Mouse (Mus musculus) embryo, embryonic 10 days (tissue): ENCODE measurements at regions not wholly inside any gene's neighbourhood (a gene's known extent, or its start where the extent isn't known, plus 50 kb on each side); places are given as distances from the start of the nearest gene placed in this dataset.
"Not testable (repeated sequence)": the region's sequence is repeated elsewhere in the genome, so short reads cannot be mapped to it uniquely, and the experiment has no call there.

Source experiments
- DNase-seq: peaks from one replicate; pipeline ENCODE4 v3.0.0-alpha.2; 2015; ENCODE audit warnings: low spot score

DNA sequence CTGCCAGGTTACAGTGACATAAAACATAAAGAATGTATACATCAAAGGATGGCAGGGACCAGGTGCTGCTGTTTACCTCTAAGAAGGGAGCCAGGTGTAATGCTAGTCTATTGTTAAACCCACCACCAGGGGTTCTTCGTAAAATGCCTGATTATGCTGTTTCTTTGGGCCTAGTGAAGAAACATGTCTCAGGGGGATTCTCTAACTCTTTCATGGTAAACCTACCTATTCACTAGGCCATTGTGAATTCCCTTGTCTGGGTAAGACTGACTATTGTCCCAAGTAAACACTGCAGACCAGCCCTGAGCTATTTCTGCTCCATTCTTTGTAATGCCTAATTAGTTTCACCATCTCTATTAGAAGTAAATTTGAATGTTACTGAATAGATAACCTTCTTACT lies 194.3 kb upstream of the Tmem47 start:
- not testable (repeated sequence) for DNase-seq

DNA sequence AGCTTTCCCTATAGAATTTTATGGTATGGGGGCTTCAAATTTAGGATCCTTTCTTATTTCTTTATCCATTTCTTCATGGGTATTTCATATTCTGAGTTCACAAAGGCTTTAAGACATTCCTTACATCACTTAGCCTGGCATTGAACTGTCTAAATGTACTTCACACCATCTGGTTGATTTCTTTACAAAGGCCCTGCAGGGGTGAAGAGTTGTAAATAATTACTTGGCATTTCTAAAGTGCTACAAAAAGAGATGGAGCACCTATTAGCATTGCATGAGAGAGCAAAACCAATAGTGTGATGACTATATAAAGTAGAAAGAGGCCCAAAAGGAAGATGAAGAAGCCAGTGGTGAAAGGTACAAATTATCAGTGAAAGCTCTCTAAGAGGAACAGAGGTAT lies 169.0 kb upstream of the Tmem47 start:
- peak; percentile 20 for DNase-seq

DNA sequence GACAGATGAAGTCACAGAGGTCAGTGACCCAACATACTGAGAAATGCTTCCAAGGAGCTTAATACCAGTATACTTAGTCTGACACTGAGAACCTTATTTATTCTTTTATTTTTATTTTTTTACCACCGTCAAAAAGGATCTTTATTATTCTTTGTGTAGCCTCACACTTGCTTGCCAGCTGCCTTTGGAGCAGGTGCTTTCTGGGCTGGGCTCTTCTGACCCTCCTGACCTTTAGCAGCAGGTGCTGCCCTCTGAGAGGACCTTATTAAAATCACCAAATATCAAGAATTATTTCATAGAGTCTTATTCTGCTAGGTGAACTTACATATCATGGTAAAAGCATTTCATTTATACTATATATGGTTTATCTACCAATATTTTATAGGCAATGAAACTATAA lies 137.8 kb upstream of the Tmem47 start:
- DNase-seq = no peak
